Mouse (Mus musculus) neural tube, embryonic 14.5 days (tissue): Measurements from ENCODE around the gene Tmem160. TPM values are rescaled to one million over a fixed set of nuclear protein-coding genes. Genes with fewer than 3 reads are reported as not detected.

Source experiments
- ATAC-seq: fragments of 200-750 bp; cut with Nextera tagmentation; 2 replicates; pipeline ENCODE4 v1.8.0; 2017; ENCODE audit warnings: low read depth, mild to moderate bottlenecking, moderate TSS enrichment, moderate library complexity
- H3K27ac ChIP-seq: fragments of 300-500 bp; sonication (generic); 2 replicates; pipeline ENCODE4 v1.5.1; 2014; ENCODE audit warnings: low read depth, mild to moderate bottlenecking, control low read depth, low read length, moderate library complexity, mixed read lengths
- H3K27me3 ChIP-seq: fragments of 300-500 bp; sonication (generic); 2 replicates; pipeline ENCODE4 v1.6.1; 2014; ENCODE audit warnings: low read length; ENCODE audit not compliant: control insufficient read depth, insufficient read depth
- H3K36me3 ChIP-seq: fragments of 300-500 bp; sonication (generic); 2 replicates; pipeline ENCODE4 v1.6.1; 2014; ENCODE audit warnings: low read length, mixed read lengths; ENCODE audit not compliant: control insufficient read depth, insufficient read depth
- H3K4me1 ChIP-seq: fragments of 300-500 bp; sonication (generic); 2 replicates; pipeline ENCODE4 v1.6.1; 2014; ENCODE audit warnings: low read length; ENCODE audit not compliant: control insufficient read depth, insufficient read depth
- H3K4me2 ChIP-seq: fragments of 300-500 bp; sonication (generic); 2 replicates; pipeline ENCODE4 v1.6.1; 2014; ENCODE audit warnings: mild to moderate bottlenecking, low read depth, low read length, control low read depth
- H3K4me3 ChIP-seq: fragments of 300-500 bp; sonication (generic); 2 replicates; pipeline ENCODE4 v1.5.1; 2014; ENCODE audit warnings: low read depth, low read length, control low read depth, mixed read lengths
- H3K9ac ChIP-seq: fragments of 300-500 bp; sonication (generic); replicated peaks from 2 replicates; pipeline ENCODE4 v1.6.1; 2014; ENCODE audit warnings: low read depth, mild to moderate bottlenecking, control low read depth, low read length, mixed read lengths
- H3K9me3 ChIP-seq: fragments of 300-500 bp; sonication (generic); 2 replicates; pipeline ENCODE4 v1.6.1; 2016; ENCODE audit warnings: low read length; ENCODE audit not compliant: control insufficient read depth
- WGBS: fragments of 180-500 bp; shearing (Covaris S2); extraction: QIAGEN DNeasy Blood & Tissue Kit; methylation state at CpG from one replicate; pipeline ENCODE4 v1.1.7; 2014; 5-methylcytosine and 5-hydroxymethylcytosine counted together
- polyA plus RNA-seq: library from polyadenylated mRNA; unstranded; fragments of >200 nt; fragmentation: Nextera tagmentation; extraction: Ambion mirVana; gene quantifications from 2 replicates; pipeline ENCODE4 v1.2.1, GENCODE M21; 2014

Gene Tmem160
- 62.7 and 70.4 TPM in 2 replicates for polyA plus RNA-seq

DNA sequence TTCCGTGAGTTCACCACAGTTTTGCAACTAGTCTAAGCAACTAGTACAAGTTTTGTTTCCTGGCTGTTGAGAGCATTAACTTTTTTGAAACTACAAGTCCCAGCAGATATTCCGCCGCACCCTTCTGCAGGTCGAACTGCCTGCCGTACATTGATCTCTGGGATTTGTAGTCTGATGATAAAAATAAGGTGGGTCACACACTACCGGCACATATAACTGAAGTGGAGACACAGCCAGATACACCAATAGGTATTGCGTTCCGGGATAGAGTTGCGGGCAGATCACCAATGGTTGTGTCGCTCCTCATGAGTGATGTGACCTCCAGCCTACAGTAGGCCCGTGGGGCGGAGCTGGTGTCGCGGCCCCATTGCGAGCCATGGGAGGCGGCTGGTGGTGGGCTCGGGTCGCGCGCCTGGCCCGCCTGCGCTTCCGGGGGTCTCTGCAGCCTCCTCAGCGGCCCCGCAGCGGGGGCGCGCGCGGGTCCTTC, at the start of gene Tmem160:
Gene Tmem160 (plus strand): TSS at position 193 of the 487 bp plus-strand sequence.
- peak within 1 kb of the TSS; percentile 62 for H3K27ac ChIP-seq
- under 1% methylated on average over 30 of the region's 30 CpGs for WGBS
- no peaks in the 10 kb centered on the region for H3K9me3 ChIP-seq
- H3K9ac ChIP-seq = peak within 1 kb of the TSS; percentile 63
- peak; percentile 98 for ATAC-seq
- H3K4me3 ChIP-seq = peak within 1 kb of the TSS; percentile 74
- no peaks in the 10 kb centered on the region for H3K36me3 ChIP-seq
- H3K4me1 ChIP-seq = peaks cover 5% of the 10 kb centered on the region
- peak within 1 kb of the TSS; percentile 93 for H3K4me2 ChIP-seq
- H3K27me3 ChIP-seq = no peaks in the 10 kb centered on the region

DNA sequence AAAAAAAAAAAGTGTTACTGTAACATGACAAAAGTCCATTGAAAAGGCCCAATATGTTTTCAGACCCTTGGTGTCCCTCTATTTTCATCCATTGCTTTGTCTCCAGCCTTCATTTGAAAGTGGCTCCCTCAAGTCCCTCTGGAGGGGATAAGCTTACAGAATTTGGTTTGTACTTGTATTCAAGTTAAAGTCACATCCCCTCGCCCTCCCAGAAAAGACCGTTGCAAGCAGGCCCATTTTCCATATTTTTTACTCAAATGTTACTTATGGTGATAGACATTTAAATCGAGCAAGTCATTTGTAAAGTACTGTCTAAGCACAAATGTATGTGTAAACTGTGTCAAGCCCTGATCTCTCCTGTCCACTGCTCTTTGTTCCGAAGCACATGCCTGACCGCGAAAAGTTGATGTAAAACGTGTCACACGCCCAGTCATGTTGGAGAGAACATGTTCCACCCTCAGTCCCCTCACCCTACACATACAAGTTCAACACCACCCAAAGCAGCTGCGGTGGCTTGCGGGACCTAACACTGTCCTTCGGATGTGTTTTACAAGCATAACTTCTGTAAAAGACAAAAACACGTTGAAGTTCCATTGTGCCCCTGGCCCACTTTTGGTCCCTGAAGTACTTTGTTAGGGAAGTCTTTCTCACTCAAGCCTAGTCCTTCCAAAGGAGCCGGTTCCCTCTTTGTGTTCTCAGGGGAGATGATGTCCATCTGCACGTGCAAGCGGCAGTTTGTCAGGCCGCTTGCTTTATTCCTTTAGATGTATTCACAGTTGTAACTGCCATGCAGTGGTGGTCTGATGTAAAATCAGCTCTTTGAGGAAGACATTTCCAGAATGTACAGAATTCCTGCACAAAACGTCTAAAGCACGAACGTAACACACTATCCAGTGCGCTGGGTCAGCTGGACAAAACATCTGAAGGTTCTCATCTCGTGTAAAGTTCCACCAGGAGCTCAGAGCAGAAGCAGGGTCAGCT, 49.3 kb upstream of the Tmem160 start:
- ATAC-seq = no peak
- Histone ChIP-seq H3K4me2 (peak overlapping the region; percentile 60), H3K36me3 (no peaks in the 10 kb centered on the region), H3K9me3 (no peaks in the 10 kb centered on the region), H3K4me3 (peak overlapping the region; percentile 98), H3K27ac (peak overlapping the region; percentile 100), H3K4me1 (peaks cover 36% of the 10 kb centered on the region), H3K27me3 (no peaks in the 10 kb centered on the region), H3K9ac (peak overlapping the region; percentile 100)
- WGBS = 14% methylated on average over 21 of the region's 21 CpGs

DNA sequence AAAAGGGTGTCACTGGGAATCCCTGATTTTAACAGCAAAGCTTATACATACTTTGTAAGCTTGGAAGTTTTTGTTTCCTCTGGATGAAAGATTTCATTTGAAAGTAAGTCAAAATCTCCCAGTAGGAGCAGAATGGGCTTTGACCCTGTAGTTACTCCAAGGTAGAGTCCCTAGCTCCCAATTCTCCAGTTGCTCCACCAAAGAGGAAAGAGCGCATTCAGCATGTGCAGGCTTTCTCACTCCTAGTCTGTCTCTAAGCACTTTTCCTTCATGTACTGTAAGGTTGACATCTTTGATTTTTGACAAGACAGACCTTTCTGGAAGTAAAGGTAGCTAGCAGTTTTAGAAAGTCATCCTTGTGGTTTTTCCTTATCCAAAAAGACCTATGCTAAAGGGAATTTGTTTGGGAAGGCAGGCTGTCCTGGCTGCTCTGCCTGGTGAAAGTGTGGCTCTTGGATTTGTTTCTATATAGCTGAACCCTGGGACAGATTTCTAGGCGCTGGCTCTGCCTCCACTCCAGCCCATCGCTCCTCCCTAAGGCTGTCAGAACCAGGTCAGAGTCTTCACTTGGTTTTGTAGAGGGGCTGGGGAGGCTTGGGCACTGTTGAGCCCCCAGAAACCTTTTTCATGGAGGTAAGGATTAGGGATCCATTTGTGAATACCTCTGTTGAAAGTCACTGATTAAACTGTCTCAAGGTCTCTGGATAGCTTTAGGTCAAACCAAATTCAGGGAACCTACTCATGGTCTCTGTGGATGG, 48.1 kb upstream of the Tmem160 start:
- ATAC-seq = no peak
- no peak overlapping the region for H3K9ac ChIP-seq
- H3K4me3 ChIP-seq = peak overlapping the region; percentile 98; the same call in 1 of the 2 replicates
- H3K27me3 ChIP-seq = no peaks in the 10 kb centered on the region
- peaks cover 29% of the 10 kb centered on the region for H3K4me1 ChIP-seq
- peak overlapping the region; percentile 55; the same call in 1 of the 2 replicates for H3K27ac ChIP-seq
- no peaks in the 10 kb centered on the region for H3K9me3 ChIP-seq
- H3K4me2 ChIP-seq = peak overlapping the region; percentile 35
- no peaks in the 10 kb centered on the region for H3K36me3 ChIP-seq
- 89% methylated on average over 3 of the region's 3 CpGs for WGBS

DNA sequence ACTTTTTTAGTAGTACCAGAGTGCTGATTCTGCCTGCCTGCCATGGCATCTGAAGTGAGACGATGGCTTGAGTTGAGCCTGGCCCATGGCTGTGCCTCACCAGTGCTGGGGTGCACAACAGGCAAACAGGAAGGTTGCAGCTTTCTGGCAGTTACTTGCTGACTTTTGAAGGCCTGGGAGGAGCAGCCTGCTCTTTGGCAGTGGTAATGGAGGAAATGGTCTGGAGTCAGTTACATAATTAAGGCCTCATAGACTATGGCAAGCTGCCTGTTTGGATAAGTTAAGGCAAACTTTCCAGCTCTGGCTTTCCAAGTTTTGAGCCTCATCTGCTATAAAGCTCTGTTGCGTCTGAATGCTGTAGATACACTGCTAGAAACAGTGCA, 47.5 kb upstream of the Tmem160 start:
- H3K27me3 ChIP-seq = no peaks in the 10 kb centered on the region
- peaks cover 29% of the 10 kb centered on the region for H3K4me1 ChIP-seq
- no peak for ATAC-seq
- 70% methylated on average over 2 of the region's 2 CpGs for WGBS
- H3K9me3 ChIP-seq = no peaks in the 10 kb centered on the region
- H3K36me3 ChIP-seq = no peaks in the 10 kb centered on the region
- H3K4me3 ChIP-seq = no peak overlapping the region
- no peak overlapping the region for H3K9ac ChIP-seq
- peak overlapping the region; percentile 35; the same call in 1 of the 2 replicates for H3K4me2 ChIP-seq
- H3K27ac ChIP-seq = peak overlapping the region; percentile 55; the same call in 1 of the 2 replicates

DNA sequence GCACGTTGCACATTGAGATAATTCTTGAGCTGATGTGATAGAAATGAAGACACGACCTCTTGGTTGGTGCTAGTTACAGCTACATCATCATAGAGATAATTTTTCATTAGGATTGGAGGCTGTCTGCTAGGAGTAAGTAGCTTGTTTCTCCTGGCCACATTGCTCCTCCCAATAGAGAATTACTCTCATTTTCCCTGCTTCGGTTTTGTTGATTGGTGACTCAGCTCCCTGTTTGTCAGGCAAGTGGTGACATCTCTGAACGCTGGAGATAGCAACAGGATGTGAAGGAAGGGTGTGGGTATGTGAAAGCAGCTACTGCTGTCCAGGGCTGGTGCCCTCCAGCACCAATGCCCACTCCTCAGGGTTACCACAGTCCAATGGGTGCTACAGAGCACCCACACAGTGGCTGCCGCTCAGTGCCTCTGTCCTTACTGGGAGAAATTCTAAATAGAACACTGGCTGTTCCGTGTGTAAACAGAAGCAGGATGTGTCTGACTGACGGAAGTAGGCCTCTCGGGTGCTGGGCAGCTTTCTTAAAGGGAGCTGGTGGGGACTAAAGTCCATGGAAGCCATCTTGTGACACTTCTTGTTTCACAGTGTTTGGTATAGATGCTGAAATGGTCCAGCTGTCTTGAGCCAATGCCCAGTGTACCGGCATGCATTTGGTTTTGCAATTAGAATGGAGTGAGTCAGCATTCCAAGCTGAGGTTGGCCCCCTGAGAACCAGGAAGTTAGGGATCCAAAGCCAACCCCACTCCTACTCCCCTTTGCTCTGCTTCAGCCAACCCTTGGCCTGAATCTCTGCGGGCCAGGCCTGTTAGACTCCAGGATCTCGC, 46.8 kb upstream of the Tmem160 start:
- 68% methylated on average over 11 of the region's 11 CpGs for WGBS

DNA sequence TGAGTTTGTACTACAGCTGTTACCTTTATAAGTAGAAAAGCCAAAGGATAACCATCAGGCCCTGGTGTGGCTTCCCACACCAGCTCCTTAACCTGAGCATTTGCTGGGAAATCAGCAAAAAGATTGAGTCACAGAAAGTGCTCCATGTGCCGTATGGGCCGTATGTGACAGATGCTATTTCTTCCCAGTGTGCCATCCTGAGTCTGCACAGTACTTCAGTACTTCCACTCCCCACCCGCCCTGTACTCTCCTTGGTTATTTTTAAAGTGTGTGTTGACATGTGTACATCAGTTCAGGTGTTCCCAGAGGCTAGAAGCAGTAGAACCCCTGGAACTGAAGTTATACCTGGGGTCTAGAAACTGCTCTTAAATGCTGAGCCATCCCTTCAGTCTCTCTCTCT, 45.6 kb upstream of the Tmem160 start:
- no peaks in the 10 kb centered on the region for H3K27me3 ChIP-seq
- H3K4me1 ChIP-seq = peaks cover 29% of the 10 kb centered on the region
- no peak overlapping the region for H3K4me3 ChIP-seq
- 91% methylated on average over 3 of the region's 3 CpGs for WGBS
- no peak overlapping the region for H3K4me2 ChIP-seq
- no peaks in the 10 kb centered on the region for H3K36me3 ChIP-seq
- no peak overlapping the region for H3K9ac ChIP-seq
- H3K9me3 ChIP-seq = no peaks in the 10 kb centered on the region
- ATAC-seq = no peak
- no peak overlapping the region for H3K27ac ChIP-seq

More for the DNA sequence above, 46.8 kb upstream of the Tmem160 start:
- Histone ChIP-seq H3K27ac (peak overlapping the region; percentile 55), H3K4me2 (peak overlapping the region; percentile 34), H3K4me3 (peak overlapping the region; percentile 4; the same call in 1 of the 2 replicates), H3K9me3 (no peaks in the 10 kb centered on the region), H3K36me3 (no peaks in the 10 kb centered on the region), H3K27me3 (no peaks in the 10 kb centered on the region), H3K9ac (peak overlapping the region; percentile 42; the same call in 1 of the 2 replicates), H3K4me1 (peaks cover 29% of the 10 kb centered on the region)
- no peak for ATAC-seq

DNA sequence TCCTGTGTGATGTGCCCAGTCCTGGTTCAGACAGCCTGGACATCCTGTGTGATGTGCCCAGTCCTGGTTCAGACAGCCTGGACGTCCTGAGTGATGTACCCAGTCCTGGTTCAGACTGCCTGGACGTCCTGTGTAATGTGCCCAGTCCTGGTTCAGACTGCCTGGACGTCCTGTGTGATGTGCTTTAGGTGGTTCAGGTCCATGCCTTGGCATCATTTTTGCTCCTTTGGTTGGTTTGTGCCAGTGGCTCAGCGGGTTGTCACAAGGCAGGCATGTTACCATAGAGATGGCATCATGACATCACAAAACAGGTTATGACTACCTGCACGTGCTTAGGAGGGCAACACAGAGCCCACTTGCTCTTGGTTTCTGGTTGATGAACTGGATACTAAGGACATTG, 41.5 kb upstream of the Tmem160 start:
- H3K27ac ChIP-seq = no peak overlapping the region
- H3K4me3 ChIP-seq = no peak overlapping the region
- H3K4me1 ChIP-seq = peaks cover 7% of the 10 kb centered on the region
- WGBS = 93% methylated on average over 5 of the region's 5 CpGs
- H3K27me3 ChIP-seq = no peaks in the 10 kb centered on the region
- H3K4me2 ChIP-seq = no peak overlapping the region
- no peak overlapping the region for H3K9ac ChIP-seq
- H3K36me3 ChIP-seq = no peaks in the 10 kb centered on the region
- no peak for ATAC-seq
- H3K9me3 ChIP-seq = no peaks in the 10 kb centered on the region

DNA sequence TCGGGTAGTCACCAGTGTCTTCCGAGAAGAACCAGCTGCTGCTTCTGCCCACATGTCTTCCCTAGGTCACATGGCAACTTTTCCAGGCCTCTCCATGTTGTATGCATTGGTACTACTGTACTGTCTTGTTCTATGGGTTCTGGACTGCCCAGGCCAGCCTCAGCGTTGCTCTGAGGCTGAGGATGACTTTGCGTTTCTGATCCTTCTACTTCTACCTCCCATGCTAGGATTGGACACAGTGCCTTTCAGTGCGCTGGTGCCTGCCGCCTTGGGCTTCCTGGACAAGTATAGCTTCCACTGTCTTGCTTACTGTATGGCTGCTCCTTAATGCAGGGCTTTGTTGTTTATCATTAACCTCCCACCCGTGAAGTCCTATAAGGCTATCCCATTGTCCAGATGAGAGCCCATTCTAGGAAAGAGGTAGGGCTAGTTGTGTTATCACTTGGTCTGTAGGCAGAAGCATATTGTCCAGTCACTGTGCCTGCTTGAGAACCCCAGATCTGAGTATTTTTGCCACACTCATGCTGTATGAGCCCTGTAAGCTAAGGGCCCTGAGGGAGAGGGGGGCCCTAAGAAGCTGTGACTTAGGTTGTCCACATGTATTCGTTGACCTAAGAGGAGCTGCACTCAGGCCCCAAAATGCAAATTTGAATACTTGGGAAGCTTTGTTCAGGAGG, 40.2 kb upstream of the Tmem160 start:
- H3K4me2 ChIP-seq = no peak overlapping the region
- peaks cover 2% of the 10 kb centered on the region; the same call in 1 of the 2 replicates for H3K36me3 ChIP-seq
- H3K27ac ChIP-seq = no peak overlapping the region
- peaks cover 3% of the 10 kb centered on the region; the same call in 1 of the 2 replicates for H3K4me1 ChIP-seq
- H3K4me3 ChIP-seq = no peak overlapping the region
- H3K27me3 ChIP-seq = no peaks in the 10 kb centered on the region
- ATAC-seq = no peak
- 92% methylated on average over 8 of the region's 8 CpGs for WGBS
- no peak overlapping the region for H3K9ac ChIP-seq
- H3K9me3 ChIP-seq = no peaks in the 10 kb centered on the region
